Mouse (Mus musculus) bone marrow, adult 2 months (tissue): ENCODE measurements around the gene Cnfn. TPM values are rescaled to one million over a fixed set of nuclear protein-coding genes. Genes with fewer than 3 reads are reported as not detected.
"Not testable (repeated sequence)": the region's sequence is repeated elsewhere in the genome, so short reads cannot be mapped to it uniquely, and the experiment has no call there.

Experiments used
- H3K27ac ChIP-seq: fragments of 200-500 bp; 2 replicates; pipeline ENCODE4 v1.5.1; 2012; ENCODE audit warnings: low read depth, mild to moderate bottlenecking, control low read depth, inconsistent platforms, low read length; ENCODE audit not compliant: control insufficient read depth, poor library complexity, insufficient read depth
- H3K4me1 ChIP-seq: fragments of 200-500 bp; 2 replicates; pipeline ENCODE4 v1.6.1; 2011; ENCODE audit warnings: low read length; ENCODE audit not compliant: control insufficient read depth, insufficient read depth
- H3K4me3 ChIP-seq: fragments of 200-500 bp; replicated peaks from 2 replicates; pipeline ENCODE3; 2011; ENCODE audit warnings: mild to moderate bottlenecking, low read depth, low read length, control low read depth; ENCODE audit not compliant: control insufficient read depth
- CTCF ChIP-seq: fragments of 200-500 bp; IDR thresholded peaks from 2 replicates; pipeline ENCODE4 v1.5.1; 2011; ENCODE audit warnings: low read length, control low read depth; ENCODE audit not compliant: control insufficient read depth, insufficient read depth
- POLR2A ChIP-seq: fragments of 200-500 bp; IDR thresholded peaks from 2 replicates; pipeline ENCODE4 v1.6.1; 2011; ENCODE audit warnings: low read depth, mild to moderate bottlenecking, control low read depth, low read length, borderline replicate concordance; ENCODE audit not compliant: control insufficient read depth
- WGBS: fragments of 180-500 bp; shearing (Covaris S2); methylation state at CpG from one replicate; pipeline ENCODE4 v1.1.7; 2018; 5-methylcytosine and 5-hydroxymethylcytosine counted together
- polyA plus RNA-seq: library from polyadenylated mRNA; stranded (reverse); fragments of >200 nt; gene quantifications from 2 replicates; pipeline ENCODE4 v1.2.4, GENCODE M21; 2011; ENCODE audit warnings: low replicate concordance; ENCODE audit not compliant: missing spikeins, insufficient read depth, insufficient read length

Cnfn gene
- polyA plus RNA-seq, 1 experiment: not detected

DNA sequence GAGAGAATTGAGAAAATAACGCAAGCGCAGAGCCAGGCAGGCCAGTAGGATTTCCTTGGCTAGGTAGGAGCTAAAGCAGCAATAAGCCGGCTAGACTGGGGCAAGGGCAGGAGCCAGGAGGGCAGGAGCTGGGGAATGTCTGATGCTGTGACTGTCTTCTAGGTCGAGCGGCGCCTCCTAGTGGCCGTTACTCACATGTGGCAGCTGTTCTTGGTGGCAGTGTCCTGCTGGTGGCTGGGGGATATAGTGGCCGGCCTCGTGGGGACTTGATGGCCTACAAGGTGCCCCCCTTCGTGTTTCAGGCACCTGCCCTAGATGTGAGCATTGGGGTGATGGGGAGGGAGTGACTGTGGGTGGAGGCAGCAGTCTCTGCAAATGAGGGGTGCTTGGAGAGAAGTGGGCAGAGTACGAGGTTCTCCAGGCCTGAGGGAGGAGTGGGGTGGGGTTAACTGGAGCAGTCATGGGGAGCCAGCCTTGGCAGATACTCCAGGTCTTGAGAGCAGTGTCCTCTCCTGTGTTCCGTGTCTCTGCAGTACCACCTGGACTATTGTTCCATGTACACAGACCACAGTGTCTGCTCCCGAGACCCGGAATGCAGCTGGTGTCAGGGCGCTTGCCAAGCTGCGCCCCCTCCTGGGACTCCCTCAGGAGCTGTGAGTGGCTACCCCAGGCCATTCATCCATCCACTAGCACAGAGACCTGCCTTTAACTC is 35.8 kb downstream of the Cnfn start:
- TF ChIP-seq CTCF (peak; percentile 92), POLR2A (no peak)
- Histone ChIP-seq H3K4me3 (no peak overlapping the region), H3K27ac (no peak overlapping the region), H3K4me1 (no peaks in the 10 kb centered on the region)
- 47% methylated on average over 16 of the region's 16 CpGs for WGBS

DNA sequence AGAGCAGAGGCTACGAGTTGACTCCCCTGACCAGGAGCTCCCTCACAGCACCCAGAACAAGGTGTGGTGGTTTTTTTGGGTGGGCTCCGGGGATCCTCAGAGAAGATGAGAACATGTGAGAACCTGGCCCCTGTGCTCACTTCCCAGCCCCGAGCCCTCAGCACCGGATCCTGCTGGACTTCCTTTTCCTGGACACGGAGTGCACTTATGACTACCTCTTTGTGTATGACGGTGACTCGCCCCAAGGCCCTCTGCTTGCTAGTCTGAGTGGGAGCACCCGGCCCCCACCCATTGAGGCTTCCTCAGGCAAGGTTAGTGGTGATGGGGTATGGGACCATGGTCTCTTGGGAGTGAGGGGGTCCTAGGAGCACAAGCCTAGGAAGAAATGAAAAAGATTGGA is 43.3 kb downstream of the Cnfn start:
- Histone ChIP-seq H3K27ac (no peak overlapping the region), H3K4me3 (no peak overlapping the region), H3K4me1 (no peaks in the 10 kb centered on the region)
- 45% methylated on average over 8 of the region's 8 CpGs for WGBS
- TF ChIP-seq CTCF (no peak), POLR2A (no peak)

DNA sequence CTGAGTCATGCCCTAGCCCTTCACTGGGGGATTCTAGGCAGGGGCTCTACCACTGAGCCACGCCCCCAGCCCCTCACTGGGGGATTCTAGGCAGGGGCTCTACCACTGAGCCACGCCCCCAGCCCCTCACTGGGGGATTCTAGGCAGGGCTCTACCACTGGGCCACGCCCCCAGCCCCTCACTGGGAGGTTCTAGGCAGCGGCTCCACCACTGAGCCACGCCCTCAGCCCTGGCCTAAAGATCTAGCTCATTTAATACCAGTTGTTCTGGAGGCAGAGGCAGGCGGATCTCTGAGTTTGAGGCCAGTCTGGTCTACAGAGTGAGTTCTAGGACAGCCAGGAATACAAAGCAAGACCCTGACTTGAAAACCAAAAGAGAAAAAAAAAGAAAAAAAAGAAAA is 44.1 kb downstream of the Cnfn start:
- not testable (repeated sequence) for H3K4me1 ChIP-seq, H3K4me3 ChIP-seq, H3K27ac ChIP-seq
- 75% methylated on average over 6 of the region's 6 CpGs for WGBS

DNA sequence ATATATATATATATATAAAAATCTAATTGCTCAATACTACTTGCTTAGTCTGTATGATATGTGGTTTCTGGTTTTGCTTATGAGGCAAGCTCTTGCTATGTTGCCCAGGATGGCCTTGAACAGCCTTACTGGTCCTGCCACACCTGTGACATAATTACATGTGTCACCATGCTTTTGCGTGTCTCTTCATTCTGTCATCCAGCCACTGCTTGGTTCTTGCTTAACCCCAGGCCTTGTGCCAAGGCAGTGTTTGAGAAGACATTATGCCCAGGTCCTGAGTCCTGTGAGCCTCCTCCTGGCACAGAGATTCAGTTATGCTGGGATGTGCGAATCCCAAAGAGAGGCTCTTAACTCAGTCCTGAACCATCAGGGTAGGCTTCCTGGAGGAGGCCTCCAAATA is 46.3 kb downstream of the Cnfn start:
- H3K4me3 ChIP-seq: no peak overlapping the region
- no peaks in the 10 kb centered on the region for H3K4me1 ChIP-seq
- no peak overlapping the region for H3K27ac ChIP-seq
- WGBS: 65% methylated on average over 2 of the region's 2 CpGs
- TF ChIP-seq POLR2A: no peak
- TF ChIP-seq CTCF: no peak

DNA sequence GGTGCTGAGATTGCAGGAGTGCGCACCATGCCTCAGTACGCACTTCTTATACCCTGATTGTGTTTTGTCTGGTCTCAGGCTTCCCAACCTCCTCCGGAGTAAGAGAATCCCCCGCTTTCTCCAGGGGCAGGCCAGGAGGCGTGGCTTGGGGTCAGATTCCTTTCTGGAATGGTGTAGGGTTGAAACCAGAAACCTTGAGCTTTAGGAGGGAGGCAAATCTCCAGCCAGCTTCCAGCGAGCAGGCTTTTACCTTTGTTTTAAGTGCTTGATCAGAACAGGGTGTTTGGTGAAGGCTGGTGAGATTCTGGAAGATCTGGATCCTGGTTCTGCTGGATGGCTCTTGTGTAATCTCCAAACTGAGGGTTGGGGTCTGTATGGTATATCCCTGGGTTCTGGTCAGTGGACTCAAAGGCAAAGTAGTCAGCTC is 47.5 kb downstream of the Cnfn start:
- Histone ChIP-seq H3K4me3 (no peak overlapping the region), H3K4me1 (no peaks in the 10 kb centered on the region; the same call in 1 of the 2 replicates), H3K27ac (no peak overlapping the region)
- TF ChIP-seq CTCF (no peak), POLR2A (no peak)
- WGBS: 74% methylated on average over 6 of the region's 6 CpGs

Other genes with a start within 250 kb of the Cnfn start
- gene Pou2f2, start 190.0 kb downstream of the Cnfn start, polyA plus RNA-seq: 7.8 and 16.8 TPM in 2 replicates
- gene Dedd2, start 149.1 kb downstream of the Cnfn start, polyA plus RNA-seq: 66.5 and 109 TPM in 2 replicates
- 7.2 and 13.9 TPM in 2 replicates for gene Zfp526, start 148.3 kb downstream of the Cnfn start, polyA plus RNA-seq
- gene Gsk3a, start 131.9 kb downstream of the Cnfn start, polyA plus RNA-seq: 53.6 and 56.8 TPM in 2 replicates
- gene Erf, start 119.0 kb downstream of the Cnfn start, polyA plus RNA-seq: 6.8 and 14.6 TPM in 2 replicates
- 174 and 292 TPM in 2 replicates for gene Cic, start 102.0 kb downstream of the Cnfn start, polyA plus RNA-seq
- 31.5 and 46.4 TPM in 2 replicates for gene Pafah1b3, start 71.7 kb downstream of the Cnfn start, polyA plus RNA-seq
- gene Prr19, start 68.3 kb downstream of the Cnfn start, polyA plus RNA-seq: not detected in 2 replicates
- gene Tmem145, start 63.6 kb downstream of the Cnfn start, polyA plus RNA-seq: not detected in 2 replicates
- gene Megf8, start 52.6 kb downstream of the Cnfn start, polyA plus RNA-seq: 3.0 and 5.7 TPM in 2 replicates
- 195 and 311 TPM in 2 replicates for gene Lipe, start 29.0 kb upstream of the Cnfn start, polyA plus RNA-seq
- not detected in 2 replicates for gene Cxcl17, start 43.2 kb upstream of the Cnfn start, polyA plus RNA-seq
- gene Ceacam1, start 107.9 kb upstream of the Cnfn start, polyA plus RNA-seq: 11.7 and 31.5 TPM in 2 replicates
- gene Ceacam2, start 170.1 kb upstream of the Cnfn start, polyA plus RNA-seq: not detected in 2 replicates
- not detected in 2 replicates for gene Erich4, start 246.2 kb upstream of the Cnfn start, polyA plus RNA-seq
- 11.5 and 23.1 TPM in 2 replicates for gene Dmac2, start 249.7 kb upstream of the Cnfn start, polyA plus RNA-seq